Mouse (Mus musculus): ENCODE data around the gene Cacna2d4. TPM values are rescaled to one million over a fixed set of nuclear protein-coding genes. Genes with fewer than 3 reads are reported as not detected.
"Not testable (repeated sequence)": the region's sequence is repeated elsewhere in the genome, so short reads cannot be mapped to it uniquely, and the experiment has no call there.

Gene Cacna2d4
- total RNA-seq, 2 experiments from 2014 or later: 0.12 TPM; not detected in 1

DNA sequence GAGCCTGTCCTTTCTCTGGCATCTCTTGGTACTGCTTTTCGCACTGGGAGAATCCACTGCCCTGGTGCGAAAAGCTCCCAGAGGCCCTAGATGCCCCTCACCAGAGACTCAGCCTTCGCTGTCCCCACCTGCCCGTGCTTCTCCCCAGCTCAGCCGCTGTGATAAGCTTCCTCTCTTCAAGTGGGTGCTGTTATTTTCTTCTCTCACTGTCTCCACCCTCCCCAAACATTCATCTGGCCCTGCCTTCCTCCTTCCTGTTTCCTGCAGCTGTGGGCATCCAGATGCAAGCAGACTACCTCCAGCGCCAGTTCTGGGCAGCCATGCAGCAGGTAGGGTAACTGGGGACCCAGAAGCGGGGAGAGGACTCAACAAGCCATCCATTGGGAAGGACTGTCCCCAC is 99.8 kb downstream of the Cacna2d4 start:
- no peak for DNase-seq
- intact Hi-C loops (cut with DNase I): no loop called here

DNA sequence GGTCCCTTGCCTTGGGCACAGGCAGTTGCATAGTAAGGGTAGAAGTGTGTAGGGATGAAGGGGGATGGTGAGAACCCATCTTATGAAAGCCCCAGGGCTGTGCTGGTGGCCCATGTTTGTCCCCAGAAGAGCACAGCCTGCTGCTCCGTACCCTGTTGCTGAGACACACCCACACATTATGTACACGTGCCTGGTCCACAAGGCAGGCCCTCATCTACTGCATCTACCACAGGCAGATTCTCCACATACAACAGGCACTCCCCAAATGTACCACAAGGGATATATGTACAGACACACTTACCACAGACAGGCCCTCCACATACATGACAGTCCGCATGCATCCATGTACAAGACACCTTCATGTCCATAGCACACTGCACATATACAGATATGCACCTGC is 101.0 kb downstream of the Cacna2d4 start:
- no peak for DNase-seq
- intact Hi-C loops (cut with DNase I): no loop called here

DNA sequence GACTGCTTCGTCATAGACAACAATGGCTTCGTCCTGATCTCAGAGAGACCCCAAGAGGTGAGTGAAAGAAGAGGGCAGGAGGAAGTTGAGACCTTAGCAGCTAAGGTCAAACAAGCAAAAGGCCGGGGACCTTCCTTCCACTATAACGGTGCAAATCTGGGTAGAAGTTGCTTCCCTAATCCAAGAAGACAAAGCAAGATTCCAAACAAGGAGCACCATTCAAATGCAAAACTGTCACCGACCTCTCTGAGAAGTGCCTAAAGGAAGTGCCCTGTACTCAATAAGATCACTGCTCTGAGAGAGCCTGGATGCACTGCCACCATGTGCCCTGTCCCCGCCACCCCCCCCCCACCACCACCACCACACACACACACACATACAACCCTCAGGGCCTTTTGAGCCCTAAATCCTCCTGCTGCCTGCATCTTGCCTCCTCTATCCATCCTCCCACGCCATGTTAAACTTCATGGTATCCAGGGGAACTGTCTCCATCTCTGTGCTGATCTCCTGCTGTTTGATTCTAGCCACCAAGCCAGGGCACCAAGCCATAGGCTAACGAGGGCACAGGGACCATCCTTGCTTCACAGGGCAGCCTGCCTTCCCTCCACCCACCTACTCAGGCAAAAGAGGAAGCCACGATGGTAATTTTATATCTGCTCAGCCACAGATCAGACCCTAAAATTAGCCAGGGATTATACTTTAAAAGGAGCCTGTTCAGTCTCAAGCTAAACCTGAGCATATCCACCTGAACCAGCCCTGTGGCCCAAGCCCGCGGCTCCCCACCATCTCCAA is 102.0 kb downstream of the Cacna2d4 start:
- no peak for DNase-seq
- intact Hi-C loops (cut with DNase I): no loop called here

DNA sequence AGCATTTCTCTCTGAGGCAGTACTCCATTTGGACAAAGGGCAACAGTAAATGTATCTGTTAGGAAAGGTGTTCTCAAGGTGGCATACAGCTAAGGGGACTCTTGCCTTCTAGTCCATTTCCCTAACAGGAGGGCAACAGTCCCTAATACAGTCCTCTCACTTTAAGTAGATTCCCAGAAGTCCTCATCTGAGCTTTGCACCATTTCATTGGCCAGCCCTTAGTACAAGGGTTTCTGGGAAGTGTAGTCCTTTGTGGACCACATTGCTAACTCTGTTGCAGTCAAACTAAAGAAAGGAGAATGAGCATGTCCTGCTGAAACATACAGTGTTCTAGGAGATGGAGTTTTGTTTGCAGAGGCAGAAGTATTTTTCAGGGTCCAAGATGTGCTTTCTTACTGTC is 105.1 kb downstream of the Cacna2d4 start:
- intact Hi-C loops (cut with DNase I): loop anchor here (10.0 kb wide), 1 partner anchor 697 kb away; no protein-coding TSS in a partner anchor
- peak in 1 of 2 experiments; percentile 35 for DNase-seq

DNA sequence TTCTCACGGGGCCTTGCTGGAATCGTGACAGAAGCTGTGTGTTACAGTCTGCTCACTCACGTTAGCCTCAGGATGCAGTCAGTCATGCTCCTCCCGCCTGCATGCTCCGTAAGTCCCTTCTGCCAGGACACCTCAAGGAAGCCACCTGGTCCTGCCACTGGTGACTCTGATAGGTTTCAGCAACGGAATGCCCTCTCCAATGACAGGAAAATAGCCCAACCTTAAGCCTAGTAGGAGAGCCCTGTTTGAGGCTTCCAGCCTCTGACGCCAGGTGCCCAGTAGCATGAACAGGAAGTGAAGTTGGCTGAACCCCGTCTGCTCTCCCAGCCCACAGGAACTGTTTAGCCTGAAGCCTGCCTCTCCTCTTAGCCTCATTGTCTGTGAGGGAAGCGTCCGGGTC is 109.9 kb downstream of the Cacna2d4 start:
- no peak for DNase-seq
- intact Hi-C loops (cut with DNase I): loop anchor here (5.0 to 10.0 kb wide), 2 partner anchors 219 to 701 kb away; no protein-coding TSS in a partner anchor

DNA sequence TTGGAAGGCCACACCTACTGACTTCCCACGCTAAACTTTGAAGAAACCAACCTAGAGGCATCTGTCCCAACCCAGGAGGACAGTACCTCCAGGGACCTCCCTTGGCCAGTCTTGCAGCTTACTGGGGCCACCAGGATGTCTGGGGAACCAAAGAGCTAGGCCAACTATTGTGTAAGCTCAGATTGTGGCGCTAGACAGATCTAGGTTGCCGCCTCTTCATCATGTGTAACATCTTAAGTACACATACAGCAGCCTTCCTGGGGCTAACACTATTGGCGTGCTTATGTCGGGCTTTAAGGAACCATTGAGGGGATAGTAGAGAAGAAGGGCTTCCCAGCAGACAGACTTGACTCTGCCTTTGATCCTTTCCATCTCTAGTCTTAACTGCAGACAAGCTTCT is 111.5 kb downstream of the Cacna2d4 start:
- DNase-seq: no peak
- intact Hi-C loops (cut with DNase I): loop anchor here (1.0 to 10.0 kb wide), 4 partner anchors 81 to 703 kb away; no protein-coding TSS in a partner anchor

DNA sequence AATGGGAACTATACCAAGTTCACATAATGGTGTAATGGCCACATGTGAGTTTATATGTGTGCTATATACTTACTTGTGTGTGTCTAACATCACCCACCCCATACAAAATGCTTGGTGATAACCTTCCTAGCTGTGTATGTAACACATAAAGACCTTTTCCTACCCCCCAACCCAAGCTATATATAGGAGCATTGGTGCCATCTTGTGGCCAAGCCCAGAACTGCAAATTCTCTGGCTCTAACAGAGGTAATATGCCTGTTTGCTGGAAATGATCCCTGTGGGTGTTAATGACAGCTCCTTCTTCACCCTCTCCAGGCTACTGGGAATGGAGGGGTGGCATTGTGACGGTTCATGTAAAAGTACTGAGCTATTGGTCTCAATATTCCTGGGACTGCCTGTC is 111.9 kb downstream of the Cacna2d4 start:
- DNase-seq: peak; percentile 70 to 88
- intact Hi-C loops (cut with DNase I): loop anchor here (1.0 to 10.0 kb wide), 4 partner anchors 81 to 703 kb away; no protein-coding TSS in a partner anchor

DNA sequence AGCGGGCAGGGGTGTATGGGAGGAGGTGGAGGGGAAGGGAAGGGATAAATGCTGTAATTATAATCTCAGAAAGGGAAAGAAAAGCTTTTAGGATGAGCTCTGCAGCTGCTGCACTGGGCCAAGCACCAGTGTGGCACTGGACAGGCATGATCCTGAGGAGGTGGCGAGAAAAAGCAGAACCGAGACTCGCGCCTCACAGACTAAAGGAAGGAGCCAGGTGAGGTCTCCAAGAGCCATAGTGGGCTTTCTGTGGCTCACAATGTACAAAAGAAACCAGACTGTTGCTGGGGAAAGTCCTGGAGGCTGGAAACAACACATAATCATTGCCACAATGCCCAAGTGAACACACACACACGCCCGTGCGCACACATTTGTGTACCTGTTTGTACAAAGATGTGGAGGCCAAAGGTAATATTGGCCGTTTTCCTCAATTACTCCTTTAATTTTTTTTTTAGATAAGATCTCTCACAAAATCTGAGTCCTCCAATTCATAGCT is 114.4 kb downstream of the Cacna2d4 start:
- no peak for DNase-seq
- intact Hi-C loops (cut with DNase I): no loop called here

DNA sequence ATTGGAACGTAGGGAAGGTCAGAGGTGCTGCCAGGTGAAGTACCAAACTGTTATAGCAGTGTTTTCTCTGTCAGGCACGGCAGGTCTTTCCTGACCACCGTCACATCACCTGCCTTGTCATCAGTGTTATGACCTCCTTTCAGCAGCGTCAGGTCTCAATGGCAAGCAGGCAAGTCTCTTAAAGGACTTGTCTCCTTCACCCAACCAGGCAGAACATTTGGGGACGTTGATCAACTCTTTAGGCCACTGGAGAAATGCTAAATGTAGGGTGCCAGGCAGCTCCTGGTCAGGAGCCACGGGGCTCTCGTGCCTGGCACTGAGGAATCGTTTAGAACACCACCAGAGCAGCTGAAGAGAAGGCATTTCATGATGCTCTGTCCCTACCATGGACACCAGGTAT is 115.3 kb downstream of the Cacna2d4 start:
- intact Hi-C loops (cut with DNase I): no loop called here
- DNase-seq: no peak

DNA sequence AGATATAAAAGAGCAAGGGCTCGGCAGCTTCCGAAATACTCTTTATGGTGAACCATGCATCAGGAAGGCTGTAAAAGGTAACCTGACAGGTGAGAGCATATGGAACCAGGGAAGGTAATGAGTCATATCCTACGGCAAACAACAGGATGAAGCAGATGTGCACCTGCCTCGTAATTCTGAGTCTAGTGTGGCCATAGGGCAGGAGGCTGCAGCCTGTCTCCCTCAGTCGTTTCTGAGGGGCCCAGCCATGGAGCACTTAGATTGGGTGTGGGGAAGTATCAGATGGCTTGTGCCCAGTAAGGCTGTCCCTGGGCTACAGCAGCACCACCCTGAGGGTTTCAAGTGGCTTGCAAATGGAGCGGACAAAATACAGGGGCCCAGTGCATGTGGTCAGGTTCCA is 116.2 kb downstream of the Cacna2d4 start:
- intact Hi-C loops (cut with DNase I): no loop called here

DNA sequence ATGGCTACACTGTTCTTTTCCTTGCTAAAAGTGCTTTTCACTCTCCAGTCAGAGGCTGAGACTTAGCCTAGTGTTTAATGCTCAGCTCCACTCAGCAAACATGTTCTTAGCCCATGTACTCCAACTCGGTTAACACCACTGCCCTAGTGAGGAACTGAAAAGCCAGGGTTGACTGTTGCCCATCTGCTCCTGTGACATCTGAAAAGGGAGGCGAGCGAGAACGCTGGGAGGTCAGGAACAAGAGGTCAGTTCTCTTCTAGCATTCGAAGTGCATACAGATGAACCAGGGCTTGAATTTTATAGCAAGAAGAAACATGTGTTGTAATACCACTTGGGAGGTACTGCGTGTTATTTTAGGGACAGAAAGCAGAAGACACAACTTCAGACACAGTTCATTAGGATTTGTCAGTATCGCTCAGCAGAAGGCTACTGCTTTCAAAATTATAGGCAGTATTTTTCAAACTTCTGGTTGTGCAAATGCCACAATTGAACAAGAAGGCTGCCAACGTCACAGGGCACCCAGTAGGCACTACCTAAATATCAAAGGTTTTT is 121.8 kb downstream of the Cacna2d4 start:
- intact Hi-C loops (cut with DNase I): no loop called here
- DNase-seq: no peak

More for the DNA sequence above, 116.2 kb downstream of the Cacna2d4 start:
- DNase-seq: no peak

DNA sequence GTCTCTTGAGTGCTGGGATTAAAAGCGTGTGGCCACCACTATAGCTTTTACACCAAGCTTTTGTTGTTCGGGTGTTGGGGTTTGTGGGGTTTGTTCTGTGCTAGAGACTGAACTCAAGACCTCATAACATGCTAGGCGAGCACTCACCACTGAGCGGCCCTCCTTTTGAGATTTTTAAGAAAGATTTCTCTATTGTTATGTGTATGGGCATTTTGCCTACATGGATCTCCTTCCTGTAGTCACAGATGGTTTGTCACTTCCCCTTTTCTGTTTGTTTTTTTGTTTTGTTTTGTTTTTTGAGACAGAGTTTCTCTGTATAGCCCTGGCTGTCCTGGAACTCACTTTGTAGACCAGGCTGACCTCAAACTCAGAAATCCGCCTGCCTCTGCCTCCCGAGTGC is 123.9 kb downstream of the Cacna2d4 start:
- intact Hi-C loops (cut with DNase I); DNase-seq: not testable (repeated sequence)

DNA sequence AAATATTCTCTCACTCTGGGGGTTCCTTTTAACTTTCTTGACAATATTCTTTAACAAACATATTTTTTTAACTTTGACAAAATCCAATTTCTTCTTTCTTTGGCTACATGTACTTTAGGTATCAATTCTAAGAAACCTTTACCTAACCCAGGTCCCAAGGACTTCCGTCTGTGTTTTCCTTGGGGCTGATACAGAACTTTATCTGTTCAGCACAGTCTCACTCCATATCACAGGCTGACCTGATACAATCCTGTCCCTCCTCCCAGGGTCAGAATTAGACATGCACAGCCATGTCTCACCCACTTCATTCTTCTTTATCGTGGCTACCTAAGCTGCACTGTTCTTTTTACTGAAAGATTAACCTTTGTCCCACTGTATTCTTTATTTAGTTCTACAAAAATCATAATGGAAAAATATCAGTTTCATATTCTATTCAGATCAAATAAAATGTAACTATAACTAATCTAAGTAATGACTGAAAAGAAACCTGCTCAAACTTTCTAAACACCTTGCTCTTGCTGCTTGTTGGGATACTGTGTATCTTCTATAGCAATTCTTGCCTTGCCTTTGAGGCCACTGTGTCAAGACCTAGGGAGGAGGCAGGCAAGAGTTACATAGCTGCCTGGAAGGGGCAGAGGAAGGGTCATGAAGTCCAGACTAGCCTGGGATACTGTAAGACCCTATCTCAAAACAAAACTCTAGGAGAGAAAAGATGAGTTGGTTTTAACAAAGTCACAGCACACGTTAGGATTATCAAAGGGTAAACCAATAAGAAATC is 124.8 kb downstream of the Cacna2d4 start:
- intact Hi-C loops (cut with DNase I): no loop called here
- no peak for DNase-seq

DNA sequence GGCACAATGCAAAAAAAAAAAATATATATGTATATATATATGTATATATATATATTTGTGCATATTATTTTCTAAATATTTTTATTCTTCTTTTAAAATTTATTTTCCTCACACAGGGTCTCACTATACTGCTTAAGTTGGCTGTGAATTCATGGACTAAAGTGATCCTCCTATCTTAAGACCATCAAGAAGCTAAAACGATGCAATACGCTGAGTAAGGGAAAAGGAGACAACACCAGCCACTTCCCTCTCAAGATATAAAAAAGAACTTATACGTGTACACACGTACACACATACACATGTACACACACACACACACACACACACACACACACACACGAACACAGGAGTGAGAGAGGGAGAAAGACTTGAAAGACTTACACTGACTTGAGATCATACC is 127.3 kb downstream of the Cacna2d4 start:
- DNase-seq: no peak
- intact Hi-C loops (cut with DNase I): no loop called here

DNA sequence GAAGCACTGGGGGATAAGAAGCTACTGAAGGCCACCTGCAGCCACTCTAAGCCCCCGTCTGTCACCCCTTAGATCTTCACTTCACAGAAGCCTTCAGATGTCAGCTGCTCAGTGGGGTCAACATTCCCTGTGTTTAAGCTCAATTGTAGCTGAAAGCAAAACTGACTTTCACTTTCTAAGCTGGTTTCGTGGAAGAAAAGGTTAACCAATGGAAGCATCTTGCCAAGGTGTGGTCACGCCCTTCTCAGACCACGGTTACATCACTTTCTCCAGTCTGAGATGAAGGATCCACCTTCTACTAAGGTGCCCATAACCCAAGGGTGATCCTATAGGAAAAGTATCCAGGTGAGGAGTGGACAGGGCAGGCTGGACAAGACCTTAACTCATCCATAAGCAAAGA is 130.5 kb downstream of the Cacna2d4 start:
- intact Hi-C loops (cut with DNase I): not testable (repeated sequence)

DNA sequence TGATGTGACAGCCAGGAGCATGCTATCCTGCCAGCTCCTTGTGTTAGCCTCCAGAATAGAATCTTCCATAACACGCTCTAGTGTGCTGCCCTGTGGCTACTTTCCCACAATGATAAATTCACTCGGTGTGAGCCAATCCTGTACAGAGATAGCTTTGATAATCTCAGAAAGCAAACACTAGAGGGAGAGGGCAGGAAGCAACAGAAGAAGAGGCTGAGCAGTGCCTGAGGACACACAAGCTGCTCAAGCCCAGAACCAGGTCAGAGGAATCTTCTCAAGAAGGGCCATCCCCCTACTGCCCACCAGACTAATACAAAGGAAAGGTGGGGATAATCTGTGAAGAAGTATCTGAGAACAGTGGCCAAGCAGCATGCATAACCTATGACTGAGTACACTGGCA is 131.1 kb downstream of the Cacna2d4 start:
- intact Hi-C loops (cut with DNase I): no loop called here
- DNase-seq: no peak

More for the DNA sequence above, 130.5 kb downstream of the Cacna2d4 start:
- DNase-seq: not testable (repeated sequence)

DNA sequence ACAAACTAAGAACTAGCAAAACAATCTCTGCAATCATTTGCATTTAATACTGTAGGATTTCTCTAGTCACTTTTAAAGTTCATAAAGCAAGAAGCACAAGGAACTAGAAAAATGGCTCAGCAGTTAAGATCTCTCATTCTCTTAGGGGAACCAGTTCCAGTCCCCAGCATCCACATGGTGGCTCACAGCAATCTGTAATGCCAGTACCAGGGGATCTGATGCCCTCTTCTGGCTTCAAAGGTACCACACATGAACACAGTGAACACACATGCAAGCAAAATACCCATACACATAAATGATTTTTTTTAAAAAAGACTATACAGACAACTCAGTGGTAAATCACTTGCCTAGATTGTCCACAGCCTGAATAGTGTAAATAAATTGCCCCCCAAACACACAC is 135.3 kb downstream of the Cacna2d4 start:
- DNase-seq: no peak
- intact Hi-C loops (cut with DNase I): no loop called here

DNA sequence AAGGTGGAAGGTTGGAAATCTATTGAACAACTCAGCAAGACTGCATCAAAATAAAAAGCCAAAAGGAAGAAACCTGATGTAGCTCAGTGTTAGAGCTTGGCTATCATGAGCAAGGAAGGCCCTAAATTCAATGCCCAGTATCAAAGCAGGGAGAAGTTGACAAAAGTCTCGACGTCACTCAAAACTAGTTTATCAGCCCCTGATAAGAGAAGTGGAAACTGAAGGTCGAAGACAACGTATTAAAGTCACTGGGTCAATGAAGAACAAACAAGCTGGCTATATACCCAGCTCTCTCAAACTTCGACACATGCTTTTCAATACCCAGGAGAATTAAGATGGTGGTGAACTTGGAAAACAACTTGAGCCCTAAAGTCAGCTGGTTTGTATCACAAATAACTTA is 135.9 kb downstream of the Cacna2d4 start:
- intact Hi-C loops (cut with DNase I): no loop called here
- DNase-seq: no peak

DNA sequence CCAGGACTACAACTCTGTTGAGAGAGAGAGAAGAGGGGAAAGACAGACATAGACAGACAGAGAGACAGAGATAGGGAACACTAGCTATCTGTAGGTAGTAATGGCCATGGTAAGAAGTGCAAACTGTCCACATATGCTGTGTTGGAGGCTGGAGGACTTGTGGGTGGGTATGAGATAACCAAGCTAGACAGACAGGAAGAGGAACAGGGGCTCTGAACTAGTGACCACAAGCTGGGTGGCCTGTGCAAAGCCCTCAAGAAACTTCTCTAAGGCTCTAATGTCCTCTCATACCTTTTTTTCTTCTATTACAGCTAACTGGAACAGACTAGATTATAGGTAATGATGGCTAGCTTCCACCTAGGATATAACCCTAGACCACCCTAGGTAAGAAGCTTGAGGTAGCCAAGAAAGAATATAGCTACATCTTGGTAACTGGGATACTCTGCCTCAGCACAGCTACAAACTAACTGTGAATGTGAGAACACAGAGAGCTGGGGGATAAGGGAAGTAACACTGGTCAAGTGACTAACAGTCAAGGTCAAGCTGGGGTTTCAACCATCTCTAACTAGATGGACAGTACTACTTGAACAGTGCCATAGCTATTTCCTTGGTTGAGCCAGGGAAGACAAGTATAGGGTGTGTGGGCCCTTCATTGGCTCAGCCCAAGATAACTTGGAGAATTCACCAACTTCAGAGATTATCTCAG is 136.8 kb downstream of the Cacna2d4 start:
- intact Hi-C loops (cut with DNase I): no loop called here
- DNase-seq: no peak

DNA sequence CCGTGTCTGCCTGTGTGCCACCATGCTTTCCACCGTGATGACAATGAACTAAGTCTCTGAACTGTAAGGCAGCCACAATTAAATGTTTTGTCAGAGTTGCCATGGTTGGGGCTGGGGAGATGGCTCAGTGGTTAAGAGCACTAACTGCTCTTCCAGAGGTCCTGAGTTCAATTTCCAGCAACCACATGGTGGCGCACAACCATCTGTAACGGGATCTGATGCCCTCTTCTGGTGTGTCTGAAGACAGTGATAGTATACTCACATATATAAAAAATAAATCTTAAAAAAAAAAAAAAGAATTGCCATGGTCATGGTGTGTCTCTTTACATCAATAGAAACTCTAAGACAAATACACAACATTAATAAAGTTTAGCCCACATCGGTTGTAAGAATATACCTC is 138.7 kb downstream of the Cacna2d4 start:
- intact Hi-C loops (cut with DNase I): no loop called here
- DNase-seq: no peak

Measured in heart, postnatal 14 days (tissue).